Mouse (Mus musculus) embryo, embryonic 10.5 days (tissue): ENCODE measurements around the gene Edar.

ENCODE experiments used
- DNase-seq: peaks from one replicate; pipeline ENCODE4 v3.0.0-alpha.2; 2015; ENCODE audit warnings: low spot score

Edar gene

GRCm38 (mm10) chr10:58651270-58652042 lies 24.0 kb downstream of the Edar start:
- DNase-seq, result peak; percentile 48

- no peak for DNase-seq
These were observed 26.7 kb downstream of the Edar start for GRCm38 (mm10) chr10:58648787-58649186.

- DNase-seq, result no peak
These were observed 30.8 kb downstream of the Edar start for GRCm38 (mm10) chr10:58644671-58645070.

GRCm38 (mm10) chr10:58644194-58644593 lies 31.3 kb downstream of the Edar start:
- no peak for DNase-seq

GRCm38 (mm10) chr10:58643001-58643400 lies 32.5 kb downstream of the Edar start:
- DNase-seq, result no peak

- peak; percentile 23 for DNase-seq
These were observed 33.8 kb downstream of the Edar start for GRCm38 (mm10) chr10:58641631-58642030.

GRCm38 (mm10) chr10:58640446-58641400 lies 34.7 kb downstream of the Edar start:
- peak; percentile 43 for DNase-seq

- no peak for DNase-seq
These were observed 36.2 kb downstream of the Edar start for GRCm38 (mm10) chr10:58639291-58639690.

- peak; percentile 55 for DNase-seq
These were observed 38.9 kb downstream of the Edar start for GRCm38 (mm10) chr10:58636431-58637080.

GRCm38 (mm10) chr10:58633507-58633906 lies 41.9 kb downstream of the Edar start:
- no peak for DNase-seq

GRCm38 (mm10) chr10:58627569-58627968 lies 47.9 kb downstream of the Edar start:
- DNase-seq, result peak; percentile 77

GRCm38 (mm10) chr10:58624848-58625711 lies 50.4 kb downstream of the Edar start:
- no peak for DNase-seq

- no peak for DNase-seq
These were observed 56.2 kb downstream of the Edar start for GRCm38 (mm10) chr10:58619266-58619665.

GRCm38 (mm10) chr10:58618501-58619216 lies 56.8 kb downstream of the Edar start:
- no peak for DNase-seq

GRCm38 (mm10) chr10:58616565-58616964 lies 58.9 kb downstream of the Edar start:
- DNase-seq, result no peak

GRCm38 (mm10) chr10:58614601-58615000 lies 60.9 kb downstream of the Edar start:
- no peak for DNase-seq

- no peak for DNase-seq
These were observed 64.8 kb downstream of the Edar start for GRCm38 (mm10) chr10:58610484-58611261.

- DNase-seq, result no peak
These were observed 66.6 kb downstream of the Edar start for GRCm38 (mm10) chr10:58608858-58609257.

- DNase-seq, result no peak
These were observed 69.1 kb downstream of the Edar start for GRCm38 (mm10) chr10:58606356-58606755.

- no peak for DNase-seq
These were observed 70.7 kb downstream of the Edar start for GRCm38 (mm10) chr10:58604779-58605178.
